Mouse (Mus musculus): ENCODE data around the gene Olfr143.

- TF ChIP-seq CTCF (IDR thresholded peaks at IDR 0.05; ENCODE audit: low read depth), result no peak
- TF ChIP-seq EP300 (IDR thresholded peaks at IDR 0.05; ENCODE audit: low read depth), result no peak
Measured at GRCm38 (mm10) chr9:38290807-38291206, 38.2 kb downstream of the Olfr143 start, which contains the start of gene Olfr896-ps1.
